Mouse (Mus musculus): ENCODE results near the gene Lmo3. TPM values are rescaled to one million over a fixed set of nuclear protein-coding genes. Genes with fewer than 3 reads are reported as not detected.

Lmo3 gene
- polyA plus RNA-seq (2014; fragmentation: Nextera tagmentation; extraction: Ambion mirVana), result 7.1 and 8.7 TPM in 2 replicates

- H3K9ac ChIP-seq (replicated peaks; ENCODE audit: low read length), result no peak within 1 kb of the TSS
- no peak within 1 kb of the TSS for H3K4me3 ChIP-seq (ENCODE audit: low read depth, low read length)
- H3K27me3 ChIP-seq (ENCODE audit: control insufficient read depth, insufficient read depth, low read length), result no peaks in the 10 kb centered on the region
- H3K36me3 ChIP-seq (replicated peaks; ENCODE audit: control insufficient read depth, insufficient read depth, low read depth, low read length), result no peaks in the 10 kb centered on the region
- no peak within 1 kb of the TSS for H3K27ac ChIP-seq (replicated peaks; ENCODE audit: low read depth, low read length)
- H3K9me3 ChIP-seq (replicated peaks; ENCODE audit: control insufficient read depth, low read length), result no peaks in the 10 kb centered on the region
- H3K4me1 ChIP-seq (ENCODE audit: control insufficient read depth, insufficient read depth, low read length), result no peaks in the 10 kb centered on the region
- no peak within 1 kb of the TSS for H3K4me2 ChIP-seq (ENCODE audit: low read depth, low read length)
- WGBS, result 75% methylated on average over 13 of the region's 13 CpGs
- DNase-seq (ENCODE audit: low spot score), result no peak
- ATAC-seq (replicated peaks; ENCODE audit: insufficient number of reproducible peaks, low FRiP score, low TSS enrichment, low read depth), result no peak
Measured at GRCm38 (mm10) chr6:138581734-138582505, at the start of gene Lmo3. Gene Lmo3 (minus strand): TSS chr6:138581968.

DNA sequence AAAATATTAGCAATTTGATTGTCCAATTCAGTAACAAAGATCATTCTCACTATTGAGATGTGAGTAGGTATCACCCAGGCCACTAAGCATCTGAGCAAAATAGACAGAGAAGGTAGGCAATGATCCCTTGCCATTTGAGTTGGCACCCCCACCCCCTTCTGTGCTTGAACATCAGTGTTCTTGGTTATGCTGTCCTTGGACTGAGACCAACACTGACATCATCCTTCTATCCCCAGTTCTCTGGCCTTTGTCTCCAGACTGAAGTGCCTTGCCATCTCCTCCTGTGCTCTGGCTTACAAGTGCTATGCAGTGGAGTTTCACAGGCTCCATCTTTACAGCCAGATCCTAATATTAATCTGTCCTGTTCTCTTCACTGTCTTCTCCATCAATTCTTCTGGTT is 39.0 kb upstream of the Lmo3 start:
- H3K9ac ChIP-seq (replicated peaks; ENCODE audit: low read length), result no peak overlapping the region
- no peak overlapping the region for H3K4me2 ChIP-seq (ENCODE audit: low read depth, low read length)
- DNase-seq (ENCODE audit: low spot score) (no peak), ATAC-seq (replicated peaks; ENCODE audit: insufficient number of reproducible peaks, low FRiP score, low TSS enrichment, low read depth) (no peak)
- H3K36me3 ChIP-seq (replicated peaks; ENCODE audit: control insufficient read depth, insufficient read depth, low read depth, low read length), result no peaks in the 10 kb centered on the region
- no peaks in the 10 kb centered on the region for H3K4me1 ChIP-seq (ENCODE audit: control insufficient read depth, insufficient read depth, low read length)
- no peak overlapping the region for H3K4me3 ChIP-seq (ENCODE audit: low read depth, low read length)
- H3K9me3 ChIP-seq (replicated peaks; ENCODE audit: control insufficient read depth, low read length), result no peaks in the 10 kb centered on the region
- H3K27me3 ChIP-seq (ENCODE audit: control insufficient read depth, insufficient read depth, low read length), result no peaks in the 10 kb centered on the region
- no peak overlapping the region for H3K27ac ChIP-seq (replicated peaks; ENCODE audit: low read depth, low read length)

DNA sequence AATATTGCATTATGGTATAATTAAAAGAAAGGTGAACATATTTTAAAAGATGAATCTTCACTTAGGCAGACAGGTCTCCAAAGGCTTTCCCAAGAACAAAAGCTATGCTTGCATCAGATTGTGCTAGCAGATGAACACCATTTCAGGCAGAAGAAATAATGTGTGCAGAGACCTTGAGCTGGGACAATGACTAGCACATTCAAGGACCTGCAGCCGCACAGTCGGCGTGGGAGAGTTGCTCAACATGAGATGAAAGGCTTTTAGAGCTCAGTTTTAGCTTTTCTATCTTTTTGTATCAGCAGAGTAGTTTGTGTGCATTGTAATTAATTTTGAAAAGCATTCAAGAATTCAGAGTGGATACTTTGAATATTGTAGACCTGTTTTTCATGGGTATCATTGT is 36.6 kb upstream of the Lmo3 start:
- H3K27me3 ChIP-seq (ENCODE audit: control insufficient read depth, insufficient read depth, low read length), result no peaks in the 10 kb centered on the region
- 92% methylated on average over 3 of the region's 3 CpGs for WGBS
- no peak overlapping the region for H3K9ac ChIP-seq (replicated peaks; ENCODE audit: low read length)
- DNase-seq (ENCODE audit: low spot score) (no peak), ATAC-seq (replicated peaks; ENCODE audit: insufficient number of reproducible peaks, low FRiP score, low TSS enrichment, low read depth) (no peak)
- H3K4me3 ChIP-seq (ENCODE audit: low read depth, low read length), result no peak overlapping the region
- no peaks in the 10 kb centered on the region for H3K36me3 ChIP-seq (replicated peaks; ENCODE audit: control insufficient read depth, insufficient read depth, low read depth, low read length)
- H3K9me3 ChIP-seq (replicated peaks; ENCODE audit: control insufficient read depth, low read length), result no peaks in the 10 kb centered on the region
- no peak overlapping the region for H3K27ac ChIP-seq (replicated peaks; ENCODE audit: low read depth, low read length)
- H3K4me2 ChIP-seq (ENCODE audit: low read depth, low read length), result no peak overlapping the region
- H3K4me1 ChIP-seq (ENCODE audit: control insufficient read depth, insufficient read depth, low read length), result no peaks in the 10 kb centered on the region

GRCm38 (mm10) chr6:138597016-138597415 is 15.2 kb upstream of the Lmo3 start:
- Histone ChIP-seq H3K4me2 (ENCODE audit: low read depth, low read length) (no peak overlapping the region), H3K27me3 (ENCODE audit: control insufficient read depth, insufficient read depth, low read length) (no peaks in the 10 kb centered on the region), H3K36me3 (replicated peaks; ENCODE audit: control insufficient read depth, insufficient read depth, low read depth, low read length) (no peaks in the 10 kb centered on the region), H3K4me3 (ENCODE audit: low read depth, low read length) (no peak overlapping the region), H3K27ac (replicated peaks; ENCODE audit: low read depth, low read length) (no peak overlapping the region), H3K4me1 (ENCODE audit: control insufficient read depth, insufficient read depth, low read length) (no peaks in the 10 kb centered on the region), H3K9ac (replicated peaks; ENCODE audit: low read length) (no peak overlapping the region), H3K9me3 (replicated peaks; ENCODE audit: control insufficient read depth, low read length) (no peaks in the 10 kb centered on the region)
- WGBS, result 78% methylated on average over 15 of the region's 15 CpGs
- DNase-seq (ENCODE audit: low spot score), result no peak
- ATAC-seq (replicated peaks; ENCODE audit: insufficient number of reproducible peaks, low FRiP score, low TSS enrichment, low read depth), result 0 out of 2 replicates have a peak, but pooled peaks have one; percentile 36

- 64% methylated on average over 10 of the region's 10 CpGs for WGBS
- DNase-seq (ENCODE audit: low spot score) (no peak), ATAC-seq (replicated peaks; ENCODE audit: insufficient number of reproducible peaks, low FRiP score, low TSS enrichment, low read depth) (no peak)
- Histone ChIP-seq H3K4me2 (ENCODE audit: low read depth, low read length) (no peak overlapping the region), H3K9ac (replicated peaks; ENCODE audit: low read length) (no peak overlapping the region), H3K9me3 (replicated peaks; ENCODE audit: control insufficient read depth, low read length) (no peaks in the 10 kb centered on the region), H3K4me1 (ENCODE audit: control insufficient read depth, insufficient read depth, low read length) (no peaks in the 10 kb centered on the region), H3K36me3 (replicated peaks; ENCODE audit: control insufficient read depth, insufficient read depth, low read depth, low read length) (no peaks in the 10 kb centered on the region), H3K27ac (replicated peaks; ENCODE audit: low read depth, low read length) (no peak overlapping the region), H3K27me3 (ENCODE audit: control insufficient read depth, insufficient read depth, low read length) (no peaks in the 10 kb centered on the region), H3K4me3 (ENCODE audit: low read depth, low read length) (no peak overlapping the region)
Measured at GRCm38 (mm10) chr6:138595991-138596698, 14.4 kb upstream of the Lmo3 start.

DNA sequence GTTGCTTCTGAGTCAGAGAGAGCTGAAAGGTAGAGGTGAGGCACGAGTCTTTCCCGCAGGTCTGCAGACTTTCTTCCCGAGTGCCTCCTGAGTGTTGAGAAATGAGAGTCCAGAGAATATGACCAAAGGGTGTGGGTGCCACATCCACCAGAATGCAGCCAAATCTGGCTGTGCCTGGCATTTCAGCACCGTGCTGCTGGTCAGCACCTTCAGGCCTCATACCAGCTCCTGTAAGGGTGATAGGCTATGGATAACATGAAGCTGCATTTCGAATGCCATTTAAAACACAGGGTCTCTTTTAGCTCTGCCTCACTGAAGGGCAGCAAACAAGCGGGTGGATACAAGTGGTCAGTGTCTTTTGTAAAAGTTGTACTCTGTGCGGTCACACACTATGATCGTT is 1.5 kb upstream of the Lmo3 start:
- Histone ChIP-seq H3K4me1 (ENCODE audit: control insufficient read depth, insufficient read depth, low read length) (no peaks in the 10 kb centered on the region), H3K27me3 (ENCODE audit: control insufficient read depth, insufficient read depth, low read length) (no peaks in the 10 kb centered on the region), H3K4me2 (ENCODE audit: low read depth, low read length) (no peak overlapping the region), H3K9ac (replicated peaks; ENCODE audit: low read length) (no peak overlapping the region), H3K9me3 (replicated peaks; ENCODE audit: control insufficient read depth, low read length) (no peaks in the 10 kb centered on the region), H3K4me3 (ENCODE audit: low read depth, low read length) (no peak overlapping the region), H3K27ac (replicated peaks; ENCODE audit: low read depth, low read length) (no peak overlapping the region), H3K36me3 (replicated peaks; ENCODE audit: control insufficient read depth, insufficient read depth, low read depth, low read length) (no peaks in the 10 kb centered on the region)
- DNase-seq (ENCODE audit: low spot score) (peak; percentile 61), ATAC-seq (replicated peaks; ENCODE audit: insufficient number of reproducible peaks, low FRiP score, low TSS enrichment, low read depth) (0 out of 2 replicates have a peak, but pooled peaks have one; percentile 18)
- WGBS, result 70% methylated on average over 8 of the region's 8 CpGs

DNA sequence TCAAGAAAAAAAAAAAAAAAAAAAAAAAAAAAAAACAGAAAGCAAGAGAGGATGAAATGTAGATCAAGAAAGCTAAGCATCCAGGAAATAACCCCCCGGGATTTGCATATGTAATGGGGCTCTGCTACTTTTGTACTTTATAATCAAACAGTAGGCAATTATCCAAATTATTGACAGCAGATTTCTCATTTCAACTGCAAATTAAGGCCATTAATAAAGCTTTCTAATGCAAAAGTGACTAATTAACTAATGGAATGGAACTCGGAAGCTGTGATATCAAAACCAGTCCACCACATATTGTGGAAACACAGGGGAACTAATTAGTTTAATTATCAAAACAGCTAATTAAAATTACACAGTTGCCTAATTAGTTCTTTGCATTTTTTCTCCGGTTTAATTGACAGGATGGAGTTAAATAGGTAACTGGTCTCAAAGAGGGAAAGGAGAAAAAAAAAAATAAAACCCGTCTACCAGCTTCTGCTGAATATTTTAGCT is 785 bp upstream of the Lmo3 start:
- Histone ChIP-seq H3K4me3 (ENCODE audit: low read depth, low read length) (no peak overlapping the region), H3K4me2 (ENCODE audit: low read depth, low read length) (no peak overlapping the region), H3K27ac (replicated peaks; ENCODE audit: low read depth, low read length) (no peak overlapping the region), H3K27me3 (ENCODE audit: control insufficient read depth, insufficient read depth, low read length) (no peaks in the 10 kb centered on the region), H3K36me3 (replicated peaks; ENCODE audit: control insufficient read depth, insufficient read depth, low read depth, low read length) (no peaks in the 10 kb centered on the region), H3K9ac (replicated peaks; ENCODE audit: low read length) (no peak overlapping the region), H3K9me3 (replicated peaks; ENCODE audit: control insufficient read depth, low read length) (no peaks in the 10 kb centered on the region), H3K4me1 (ENCODE audit: control insufficient read depth, insufficient read depth, low read length) (no peaks in the 10 kb centered on the region)
- DNase-seq (ENCODE audit: low spot score), result no peak
- WGBS, result 66% methylated on average over 4 of the region's 4 CpGs
- ATAC-seq (replicated peaks; ENCODE audit: insufficient number of reproducible peaks, low FRiP score, low TSS enrichment, low read depth), result no peak

DNA sequence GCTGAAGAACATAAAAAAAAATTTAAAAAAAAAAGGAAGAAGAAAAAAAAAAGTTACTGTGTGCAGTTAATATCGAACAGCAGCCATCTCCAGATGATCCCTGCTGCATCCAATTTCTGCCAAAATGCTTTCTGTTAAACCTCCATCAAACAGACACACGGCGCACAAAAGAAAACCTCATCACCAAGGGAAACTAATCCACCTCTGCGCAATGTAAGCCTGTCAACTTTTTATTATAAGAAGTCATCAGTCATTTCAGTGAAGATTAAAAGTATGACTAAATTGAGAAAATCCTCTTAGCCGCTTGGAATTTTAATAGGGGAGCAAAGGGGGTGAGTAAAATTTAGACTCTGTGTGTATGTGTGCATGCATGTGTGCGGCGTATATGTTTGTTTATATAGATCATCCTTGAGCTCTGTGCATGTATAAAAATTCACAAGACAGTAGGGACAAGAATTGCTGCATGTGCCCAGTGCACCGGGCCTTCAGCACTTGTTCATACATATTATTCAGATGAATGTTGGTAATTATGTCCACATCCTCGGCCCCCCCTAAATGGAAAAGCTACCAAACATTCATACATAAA is 1.2 kb downstream of the Lmo3 start:
- H3K4me1 ChIP-seq (ENCODE audit: control insufficient read depth, insufficient read depth, low read length), result no peaks in the 10 kb centered on the region
- ATAC-seq (replicated peaks; ENCODE audit: insufficient number of reproducible peaks, low FRiP score, low TSS enrichment, low read depth), result no peak
- no peak overlapping the region for H3K4me2 ChIP-seq (ENCODE audit: low read depth, low read length)
- no peak overlapping the region for H3K27ac ChIP-seq (replicated peaks; ENCODE audit: low read depth, low read length)
- no peaks in the 10 kb centered on the region for H3K9me3 ChIP-seq (replicated peaks; ENCODE audit: control insufficient read depth, low read length)
- no peak overlapping the region for H3K4me3 ChIP-seq (ENCODE audit: low read depth, low read length)
- 80% methylated on average over 9 of the region's 9 CpGs for WGBS
- H3K36me3 ChIP-seq (replicated peaks; ENCODE audit: control insufficient read depth, insufficient read depth, low read depth, low read length), result no peaks in the 10 kb centered on the region
- no peaks in the 10 kb centered on the region for H3K27me3 ChIP-seq (ENCODE audit: control insufficient read depth, insufficient read depth, low read length)
- DNase-seq (ENCODE audit: low spot score), result no peak
- H3K9ac ChIP-seq (replicated peaks; ENCODE audit: low read length), result no peak overlapping the region
